Mouse (Mus musculus) kidney, postnatal 10 days (tissue): ENCODE data around the gene E2f6.

Experiments used
- DNase-seq: peaks from one replicate; pipeline ENCODE4 v3.0.0; 2021; ENCODE audit warnings: mixed read lengths

The E2f6 gene

DNA sequence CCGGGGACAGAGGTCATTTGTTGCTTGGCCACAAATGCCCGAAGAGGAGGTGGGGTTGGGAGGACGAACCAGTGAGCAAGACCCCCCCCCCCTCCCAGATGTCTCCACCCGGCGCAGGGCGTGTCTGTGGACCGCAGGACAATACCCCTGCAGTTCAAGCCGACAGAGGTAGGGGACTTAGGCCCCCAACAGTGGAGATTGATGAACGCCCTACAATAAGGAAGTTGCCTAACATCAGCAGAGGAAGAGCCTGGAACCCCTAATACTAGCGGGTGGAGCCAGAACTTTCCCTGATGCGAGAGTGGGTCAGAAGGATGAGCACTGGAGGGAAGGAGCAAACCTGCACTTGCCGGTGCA, 9.8 kb upstream of the E2f6 start:
- no peak for DNase-seq

GRCm38 (mm10) chr12:16803237-16803955, 7.4 kb upstream of the E2f6 start:
- no peak for DNase-seq

GRCm38 (mm10) chr12:16803956-16804430, 6.8 kb upstream of the E2f6 start:
- no peak for DNase-seq

- DNase-seq: peak; percentile 91
Observed at GRCm38 (mm10) chr12:16805511-16805910, 5.3 kb upstream of the E2f6 start.

GRCm38 (mm10) chr12:16808045-16808444, 2.7 kb upstream of the E2f6 start:
- peak; percentile 64 for DNase-seq

GRCm38 (mm10) chr12:16811477-16811876, 714 bp downstream of the E2f6 start:
- no peak for DNase-seq

DNA sequence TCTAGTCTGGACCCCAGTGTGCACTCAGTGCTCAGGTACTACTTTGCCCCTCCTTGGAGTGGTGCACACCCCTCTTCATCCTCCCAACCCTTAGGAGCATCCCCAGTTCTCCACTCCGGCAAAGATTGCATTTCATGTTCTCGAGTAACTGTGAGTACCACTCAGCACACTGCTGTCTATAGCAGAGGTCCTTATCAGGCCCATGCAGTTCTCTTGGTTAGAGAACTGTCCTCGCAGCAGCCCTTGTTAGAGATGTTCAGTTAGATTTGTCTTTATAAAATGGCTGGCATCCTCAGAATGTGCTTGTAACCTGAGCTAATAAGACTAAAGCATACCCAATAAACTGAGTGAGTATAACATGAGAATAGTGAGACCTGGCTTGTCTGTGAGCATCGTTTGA, 6.4 kb downstream of the E2f6 start:
- DNase-seq: no peak

GRCm38 (mm10) chr12:16818513-16818912, 7.8 kb downstream of the E2f6 start:
- DNase-seq: no peak

DNA sequence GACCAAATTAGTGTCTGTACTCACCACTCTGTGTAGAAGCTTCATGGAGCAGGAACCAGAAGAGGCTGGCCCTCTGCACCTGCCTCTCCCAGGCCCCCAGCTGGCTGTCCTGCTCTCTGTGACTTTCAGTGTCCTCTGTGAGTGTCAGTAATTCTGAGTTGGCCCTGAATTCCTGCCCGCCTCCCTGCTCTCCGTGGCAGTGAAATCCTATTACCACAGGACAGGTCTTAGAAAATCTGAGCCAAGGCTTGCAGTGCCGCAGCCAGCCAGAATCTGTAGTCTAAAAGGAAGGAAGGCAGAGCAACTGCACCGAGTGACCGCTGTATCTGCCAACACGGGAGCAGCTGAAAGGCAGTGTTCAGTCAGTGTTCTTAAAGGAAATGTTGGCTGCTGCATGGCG, 10.0 kb downstream of the E2f6 start:
- no peak for DNase-seq

DNA sequence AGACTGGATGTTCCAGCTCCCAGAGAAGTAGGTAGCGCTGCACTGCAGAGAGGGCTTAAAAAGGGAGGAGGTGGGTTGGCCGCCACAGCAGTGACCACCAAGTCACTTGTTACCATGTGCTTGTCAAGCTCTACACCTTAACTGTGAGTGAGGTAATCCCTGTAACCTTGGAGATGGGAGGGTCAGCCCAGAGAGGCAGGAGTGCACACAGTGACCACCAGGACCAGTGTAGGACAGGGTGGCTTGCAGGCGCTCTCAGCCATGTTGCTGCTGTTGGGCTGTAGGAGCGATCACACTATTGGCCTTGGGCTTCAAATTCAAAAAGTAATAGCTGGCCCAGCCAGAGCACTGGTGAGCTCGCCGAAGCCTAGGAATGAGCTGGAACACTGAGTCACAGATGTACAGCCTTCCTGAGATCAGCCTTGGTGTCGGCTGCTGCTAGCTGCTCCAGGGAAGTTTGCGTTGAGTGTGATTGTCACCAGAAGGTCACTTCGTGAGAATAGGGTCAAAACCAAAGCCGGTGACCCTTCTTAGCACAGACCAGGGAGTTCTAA, 11.5 kb downstream of the E2f6 start:
- DNase-seq: no peak

GRCm38 (mm10) chr12:16823701-16824100, 12.9 kb downstream of the E2f6 start:
- no peak for DNase-seq

- DNase-seq: peak; percentile 77
Observed at GRCm38 (mm10) chr12:16828505-16828904, 17.7 kb downstream of the E2f6 start.

GRCm38 (mm10) chr12:16829785-16830184, 19.0 kb downstream of the E2f6 start:
- no peak for DNase-seq

DNA sequence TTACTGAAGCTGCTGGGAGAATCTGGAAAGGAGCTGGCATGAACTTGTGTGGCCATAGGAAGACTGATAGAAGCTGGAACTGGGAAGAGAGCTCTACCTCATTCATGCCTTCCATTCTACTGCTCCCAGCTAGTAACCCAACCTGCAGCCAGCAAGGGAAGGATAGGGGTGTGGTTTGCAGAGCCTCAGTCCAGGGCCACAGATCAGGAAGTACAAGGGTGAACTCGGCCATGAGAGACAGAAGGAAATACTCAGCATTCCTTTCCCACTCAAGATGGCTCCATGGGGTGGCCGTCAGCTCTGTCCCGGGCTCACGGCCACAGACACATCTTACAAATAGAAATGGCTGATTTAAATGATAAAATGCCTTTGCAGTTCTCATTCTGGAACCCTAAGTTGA, 20.3 kb downstream of the E2f6 start:
- peak; percentile 38 for DNase-seq

DNA sequence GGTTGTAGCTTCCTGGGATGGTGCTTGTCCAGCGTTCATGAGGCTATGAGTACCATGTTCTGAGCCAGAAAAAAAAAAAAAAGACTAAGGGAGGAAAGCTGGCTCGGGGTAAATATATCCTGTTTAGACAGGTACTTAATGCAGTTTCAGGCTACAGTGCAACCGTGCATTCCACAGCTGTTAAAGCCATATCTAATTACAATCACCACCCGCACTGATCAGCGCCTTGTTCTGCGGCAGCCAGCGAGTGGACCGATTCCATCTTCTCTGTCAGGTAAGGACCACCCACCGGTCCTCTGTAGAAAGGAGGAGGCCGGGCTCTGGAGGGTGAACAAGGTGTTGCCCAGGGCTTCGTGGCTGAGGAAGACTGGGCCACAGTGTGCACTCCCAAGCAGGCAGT, 23.9 kb downstream of the E2f6 start:
- no peak for DNase-seq

DNA sequence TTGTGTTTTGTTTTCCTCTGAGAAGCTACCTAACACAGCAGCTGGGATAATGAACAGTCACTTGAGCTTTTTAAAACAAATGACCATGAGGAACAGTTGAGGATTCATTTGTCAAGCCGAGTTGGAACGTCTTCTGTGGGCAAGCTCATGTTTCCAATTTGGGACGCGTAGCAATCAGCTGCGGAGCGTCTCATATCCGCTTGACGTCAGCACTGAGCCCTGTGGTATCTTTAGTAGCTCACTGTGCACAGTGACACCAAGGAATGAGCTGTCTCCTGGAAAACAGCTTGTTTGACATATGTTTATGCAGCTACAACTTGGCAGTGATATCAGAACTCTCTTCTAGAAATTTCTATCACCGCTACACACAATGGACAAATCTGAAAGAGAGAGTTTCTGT, 25.4 kb downstream of the E2f6 start:
- peak; percentile 76 for DNase-seq

- peak; percentile 53 for DNase-seq
Observed at GRCm38 (mm10) chr12:16837766-16838165, 27.0 kb downstream of the E2f6 start.

GRCm38 (mm10) chr12:16840842-16841782, 30.3 kb downstream of the E2f6 start:
- no peak for DNase-seq

DNA sequence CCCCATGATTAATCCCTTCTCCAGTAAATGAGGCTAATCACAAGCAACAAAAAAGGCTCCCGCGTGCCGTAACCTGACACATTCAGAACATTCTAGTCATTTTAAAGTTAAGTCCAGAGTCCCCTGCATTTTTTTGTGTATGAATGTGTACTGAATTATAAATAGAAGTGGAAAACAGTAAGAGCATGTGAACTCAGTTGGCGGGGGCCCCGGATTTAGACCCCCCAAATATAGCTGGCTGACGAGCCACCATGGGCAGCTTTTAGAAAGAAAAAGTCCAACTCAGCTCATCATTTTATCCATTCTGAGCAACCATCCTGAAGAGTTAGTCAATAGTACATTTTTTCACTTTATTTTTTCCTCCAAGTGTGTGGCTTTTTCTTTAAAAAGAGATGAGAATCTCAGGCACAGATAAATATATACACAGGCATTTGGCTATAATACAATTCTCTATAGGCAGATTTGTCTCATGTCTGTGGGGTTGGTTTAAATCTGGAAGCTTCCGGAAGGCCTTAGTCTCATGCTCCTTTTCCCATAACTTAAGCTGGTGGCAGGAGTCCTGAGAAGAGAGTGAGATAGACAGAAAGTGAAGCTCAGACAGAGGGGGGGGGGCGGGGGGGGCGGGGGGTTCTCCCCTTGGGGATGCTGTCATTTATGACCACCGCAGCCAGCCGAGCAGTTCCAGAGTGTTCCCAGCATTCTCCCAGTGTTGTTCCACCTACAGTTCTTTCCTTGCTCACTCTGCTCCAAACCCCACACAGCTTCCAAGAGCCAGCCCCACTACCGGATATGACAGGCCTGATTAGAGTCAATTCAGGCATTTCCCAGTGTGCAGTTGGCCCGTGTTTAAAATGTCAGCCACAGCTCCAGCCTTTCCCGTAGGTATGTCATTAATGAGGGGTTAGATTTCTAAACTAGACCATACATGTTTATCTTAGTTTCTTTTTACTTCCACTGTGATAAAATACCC, 34.1 kb downstream of the E2f6 start:
- peak; percentile 51 for DNase-seq

DNA sequence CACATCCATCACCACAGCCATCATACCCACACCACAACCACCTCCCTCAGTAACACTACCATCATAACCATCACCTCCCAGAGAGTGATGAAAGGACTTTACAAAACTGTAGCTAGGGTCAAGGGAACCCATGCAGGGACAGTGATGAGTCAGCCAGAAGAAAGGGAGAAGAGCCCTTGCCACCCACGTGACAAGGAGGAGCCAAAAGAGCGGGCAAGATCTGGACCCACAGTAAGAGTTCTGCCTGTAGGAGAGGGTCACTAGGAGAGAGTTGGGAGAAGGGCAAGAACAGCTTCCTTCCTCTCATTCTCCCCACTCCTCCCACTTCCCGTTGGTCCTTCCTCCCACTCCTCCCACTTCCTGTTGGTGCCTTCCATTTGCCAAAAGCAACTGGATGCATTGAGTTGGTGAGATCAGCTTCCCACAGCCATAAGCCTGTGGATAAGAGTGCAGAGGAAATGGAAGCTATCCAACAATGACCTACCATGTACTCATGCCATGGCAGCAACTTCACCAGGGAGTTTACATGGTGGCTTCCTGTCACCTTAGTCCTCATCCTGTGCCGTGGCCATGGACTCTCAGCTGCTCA, 36.5 kb downstream of the E2f6 start:
- DNase-seq: no peak

- no peak for DNase-seq
Observed at GRCm38 (mm10) chr12:16848501-16848900, 37.7 kb downstream of the E2f6 start.

DNA sequence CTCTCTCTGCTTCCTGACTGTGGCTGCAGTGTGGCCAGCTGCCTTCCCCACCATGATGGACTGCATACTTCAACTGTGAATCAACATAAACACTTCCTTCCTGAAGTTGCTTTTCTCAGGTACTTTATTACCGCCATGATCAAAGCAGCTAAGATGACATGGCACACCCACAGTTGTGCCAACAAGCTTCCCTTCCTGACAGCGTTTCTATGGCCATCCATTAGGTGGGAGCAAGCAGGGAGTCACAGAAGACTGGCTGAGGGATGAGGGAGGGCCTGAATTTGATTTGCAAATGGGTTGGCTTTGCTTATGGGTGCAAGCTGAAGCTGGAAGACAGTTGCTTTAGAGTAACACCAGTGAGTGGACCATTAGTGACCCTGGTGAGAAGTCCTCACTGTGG, 39.1 kb downstream of the E2f6 start:
- no peak for DNase-seq
